Mouse (Mus musculus): ENCODE measurements around the gene Grap.

DNA sequence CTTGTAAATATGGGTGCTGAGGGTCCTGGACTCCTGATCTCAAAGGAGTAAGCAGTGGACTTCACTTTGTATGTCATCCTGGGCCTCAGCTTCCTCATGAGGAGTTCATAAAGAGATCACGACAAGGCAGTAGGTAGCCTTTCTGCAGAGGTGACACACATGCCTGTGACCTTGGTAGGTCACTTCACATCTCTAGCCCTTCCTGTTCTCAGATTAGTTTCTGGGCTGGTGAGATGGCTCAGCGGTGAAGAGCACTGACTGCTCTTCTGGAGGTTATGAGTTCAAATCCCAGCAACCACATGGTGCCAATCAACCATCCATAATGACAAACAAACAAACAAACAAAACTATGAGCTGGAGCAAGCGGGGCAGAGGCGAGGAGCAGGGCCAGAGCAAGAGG, 24.6 kb downstream of the Grap start:
- no peak for TF ChIP-seq CTCF (IDR thresholded peaks at IDR 0.05; ENCODE audit: borderline replicate concordance, control insufficient read depth, extremely low read depth, insufficient read depth, low read length, poor library complexity)
- no peak for TF ChIP-seq POLR2A (IDR thresholded peaks at IDR 0.05; ENCODE audit: control insufficient read depth, extremely low read depth, insufficient read depth, low read length, poor library complexity)
